Mouse (Mus musculus) B cell, adult 2 months (primary cell): ENCODE data around the gene Endou.
"Not testable (repeated sequence)": the region's sequence is repeated elsewhere in the genome, so short reads cannot be mapped to it uniquely, and the experiment has no call there.

ENCODE experiments used
- DNase-seq, 2 experiments: peaks; one replicate each; pipeline ENCODE4 v3.0.0; 2022

Endou gene

DNA sequence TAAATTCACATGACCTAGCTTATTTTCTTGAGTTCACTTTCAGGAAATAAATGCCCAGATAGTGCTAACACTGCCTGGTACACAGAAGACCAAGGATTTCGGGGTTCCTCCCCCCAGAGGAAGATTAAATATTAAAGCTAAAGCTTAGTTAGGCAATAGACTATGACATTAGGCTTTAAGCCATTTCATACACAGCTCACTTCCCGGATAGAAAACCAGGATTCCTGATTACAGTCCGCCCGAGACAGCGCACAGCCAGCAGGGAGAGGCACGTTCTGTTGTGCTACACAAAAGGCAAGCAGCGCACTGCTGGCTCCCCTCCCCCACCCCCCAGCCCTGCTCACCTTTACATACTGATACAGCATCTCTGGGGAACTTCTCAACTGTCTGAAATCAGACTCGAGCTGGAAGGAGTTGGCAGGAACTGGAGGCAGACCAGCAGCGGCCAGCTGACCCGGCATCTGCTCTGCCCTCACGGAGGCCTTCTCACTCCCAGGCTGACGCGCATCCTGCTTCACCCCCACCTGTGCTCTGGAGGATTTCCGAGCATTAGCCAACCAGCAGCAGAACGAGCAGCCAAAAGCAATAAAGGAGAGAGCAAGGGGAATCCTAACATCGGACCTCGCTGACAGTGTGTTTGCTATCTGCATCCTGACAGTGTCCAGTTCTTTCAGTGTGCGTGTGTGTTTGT lies 51.0 kb downstream of the Endou start:
- DNase-seq = no peak

DNA sequence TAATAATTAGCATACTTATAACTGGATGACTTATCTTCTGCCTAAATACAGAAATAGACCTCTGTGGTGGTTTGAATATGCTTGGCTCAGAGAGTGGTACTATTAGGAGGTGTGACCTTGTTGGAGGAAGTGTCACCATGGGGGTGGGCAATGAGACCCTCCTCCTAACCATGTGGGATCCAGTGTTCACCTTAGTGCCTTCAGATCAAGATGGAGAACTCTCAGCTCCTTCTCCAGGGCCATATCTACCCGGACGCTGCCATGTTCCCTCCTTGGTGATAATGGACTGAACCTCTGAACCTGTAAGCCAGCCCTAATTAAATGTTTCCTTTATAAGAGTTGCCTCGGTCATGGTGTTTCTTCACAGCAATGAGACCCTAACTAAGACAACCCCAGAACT lies 53.8 kb downstream of the Endou start:
- no peak for DNase-seq

DNA sequence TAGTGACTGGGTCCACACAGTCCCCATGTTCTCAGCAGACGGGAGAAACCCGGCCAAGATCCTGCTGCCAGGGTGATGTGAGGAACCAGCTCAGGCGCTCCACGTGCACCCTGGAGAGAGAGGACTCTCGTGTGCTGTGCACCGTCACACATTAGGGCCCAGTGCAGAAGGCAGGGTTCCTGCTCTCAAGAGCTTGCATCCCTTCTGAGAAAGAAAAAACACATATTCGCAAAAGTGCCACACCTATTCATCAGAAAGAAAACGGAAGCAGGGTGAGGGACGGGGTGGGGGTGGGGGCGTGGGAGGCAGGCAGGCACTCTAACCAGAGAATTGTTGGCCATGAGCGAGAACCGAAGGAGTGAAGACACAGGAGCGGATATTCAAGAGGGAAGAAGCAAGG lies 55.2 kb downstream of the Endou start:
- no peak for DNase-seq

DNA sequence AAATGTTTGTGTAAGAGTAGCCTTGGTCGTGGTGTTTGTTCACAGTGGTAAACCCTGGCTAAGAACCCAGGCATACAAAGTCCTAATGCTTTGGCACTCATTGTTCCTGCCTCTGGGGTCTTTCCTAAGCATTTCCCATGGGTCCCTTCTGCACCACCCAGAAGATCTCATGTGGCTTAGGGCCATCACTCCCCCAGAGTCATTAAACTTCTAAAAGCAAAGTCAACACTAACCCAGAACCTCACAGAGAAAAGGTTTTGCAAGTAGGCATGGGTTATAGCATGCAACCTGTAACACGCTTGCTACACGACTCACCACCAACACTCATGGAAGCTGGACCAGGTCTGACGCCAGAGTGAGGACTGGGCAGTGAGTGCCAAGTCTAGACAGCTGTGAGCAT lies 56.7 kb downstream of the Endou start:
- DNase-seq = no peak

DNA sequence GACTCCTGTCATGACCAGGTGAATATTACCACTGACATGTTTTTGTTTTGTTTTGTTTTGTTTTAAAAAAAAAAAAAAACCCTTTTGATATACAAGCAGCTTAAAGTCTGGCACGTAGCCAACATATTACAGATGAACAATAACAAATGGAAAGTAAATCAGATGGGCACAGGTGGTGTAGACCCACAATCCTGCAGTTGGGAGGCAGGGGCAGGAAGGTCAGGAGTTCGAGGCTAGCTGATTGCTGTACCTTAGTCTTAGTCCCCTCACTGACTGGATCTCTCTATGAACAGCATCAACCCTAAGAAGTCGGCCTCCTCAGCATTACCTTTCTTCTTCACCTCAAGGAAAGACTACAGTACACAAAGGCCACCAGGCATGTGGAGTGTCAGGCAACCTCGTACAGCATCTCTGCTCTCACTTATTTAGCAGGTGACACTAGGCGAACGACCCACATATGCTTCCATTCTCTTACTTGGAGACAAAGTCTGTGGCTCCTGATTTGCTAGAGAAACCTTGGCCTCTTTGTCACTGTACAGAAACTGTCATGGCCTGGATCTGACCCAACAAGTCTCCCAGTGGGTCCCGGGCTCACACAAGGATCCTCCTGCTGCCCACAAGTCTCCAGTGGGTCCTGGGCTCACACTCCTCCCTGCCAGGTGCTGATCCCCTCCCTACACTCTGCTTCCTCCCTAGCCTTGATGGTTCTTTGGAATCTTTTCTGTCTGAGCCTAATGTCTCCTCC lies 57.7 kb downstream of the Endou start:
- no peak for DNase-seq

DNA sequence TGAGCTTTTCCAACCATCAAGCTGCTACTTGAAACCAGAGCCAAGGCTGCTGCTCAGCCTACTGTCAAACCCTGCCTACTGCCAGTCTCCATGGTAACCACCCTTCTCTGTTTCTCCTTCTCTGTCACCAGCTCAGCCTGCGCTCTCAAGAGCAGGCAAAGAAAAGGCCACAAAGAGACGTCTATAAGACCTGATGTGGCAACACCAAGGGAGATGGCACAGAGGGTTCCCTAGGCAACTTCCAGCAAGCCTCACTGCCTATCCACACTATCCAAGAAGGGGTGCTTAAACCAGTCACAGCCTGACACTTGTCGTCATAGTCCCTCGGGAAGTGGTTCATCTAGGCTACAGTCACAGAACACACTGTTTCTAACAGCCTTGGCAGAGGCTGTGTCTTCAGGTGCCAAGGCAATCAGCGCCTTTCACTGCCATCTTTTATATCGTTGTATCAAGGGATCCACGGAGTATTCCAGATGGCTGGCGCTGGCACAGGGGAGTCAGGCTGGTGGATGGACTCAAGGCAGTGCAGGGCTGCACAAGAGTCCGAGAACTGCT lies 58.9 kb downstream of the Endou start:
- DNase-seq = no peak

DNA sequence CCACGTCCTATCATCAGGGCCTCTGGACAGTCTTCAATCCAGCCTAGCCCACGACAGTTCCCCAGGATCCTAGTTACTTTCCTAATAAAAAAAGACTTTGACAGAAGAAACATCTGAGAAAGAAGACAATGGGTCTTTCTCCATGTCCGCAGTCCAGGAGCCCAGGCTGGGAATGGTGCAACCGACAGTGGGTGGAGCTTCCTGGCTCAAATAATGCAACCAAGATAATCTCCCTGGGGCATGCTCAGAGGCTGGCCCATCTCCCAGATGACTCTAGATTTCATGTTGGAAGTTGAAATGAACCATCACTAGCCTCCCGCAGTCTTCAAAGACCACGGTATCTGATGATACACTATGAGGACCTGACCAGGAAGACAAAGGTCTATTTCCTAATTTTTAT lies 60.6 kb downstream of the Endou start:
- DNase-seq = no peak

DNA sequence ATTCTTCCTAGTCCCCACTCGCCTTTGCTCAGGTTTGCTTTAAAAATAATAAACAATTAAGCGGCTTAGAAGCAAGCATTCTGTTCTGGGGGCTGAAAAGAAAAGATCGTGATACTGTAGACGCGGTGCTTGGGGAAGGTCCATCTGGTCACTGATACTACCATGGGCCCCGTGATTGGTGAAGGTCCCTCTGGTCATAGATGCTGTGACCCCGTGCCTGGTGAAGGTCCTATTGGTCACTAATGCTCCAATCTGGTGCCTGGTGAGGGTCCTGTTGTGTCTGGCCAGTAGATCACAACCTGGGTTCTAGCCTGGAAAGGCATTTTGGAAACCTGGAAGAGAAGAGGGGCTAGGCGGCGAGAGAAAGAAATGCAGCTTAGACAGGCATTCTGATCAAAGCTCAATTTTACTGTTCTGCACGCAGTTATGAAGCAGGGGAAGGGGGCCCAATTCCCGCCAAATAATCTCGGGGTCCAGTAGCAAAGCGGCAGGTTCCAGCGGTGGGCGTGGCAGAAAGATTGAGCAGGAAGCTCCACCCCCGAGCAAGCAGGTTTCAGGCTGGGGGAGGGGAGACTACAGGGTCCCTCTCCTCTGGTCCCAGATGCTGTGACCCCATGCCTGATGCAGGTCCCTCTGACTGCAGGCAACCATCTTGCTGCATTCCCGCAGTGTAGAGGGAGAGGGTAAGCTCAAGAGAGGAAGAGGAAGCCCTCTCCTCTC lies 62.8 kb downstream of the Endou start:
- DNase-seq = not testable (repeated sequence)

DNA sequence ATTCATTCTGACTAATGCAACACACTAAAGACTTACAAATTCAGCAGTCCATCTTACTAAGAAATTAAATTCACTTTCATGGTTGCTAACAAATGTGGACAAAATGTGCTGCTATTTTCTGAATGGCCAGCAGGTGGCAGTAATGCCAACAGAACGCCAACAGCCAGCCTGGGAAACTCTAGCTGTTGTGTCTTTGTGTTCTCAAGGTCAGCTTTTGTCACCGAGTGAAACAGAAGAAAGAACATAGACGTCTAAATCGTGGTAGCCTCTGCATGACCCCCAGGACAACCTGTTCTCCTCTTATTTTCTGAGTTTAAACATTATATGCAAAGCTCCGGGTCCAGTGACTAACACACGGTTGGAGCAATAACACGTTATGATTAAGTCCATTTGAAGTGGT lies 63.7 kb downstream of the Endou start:
- DNase-seq = peak; percentile 70 to 72

DNA sequence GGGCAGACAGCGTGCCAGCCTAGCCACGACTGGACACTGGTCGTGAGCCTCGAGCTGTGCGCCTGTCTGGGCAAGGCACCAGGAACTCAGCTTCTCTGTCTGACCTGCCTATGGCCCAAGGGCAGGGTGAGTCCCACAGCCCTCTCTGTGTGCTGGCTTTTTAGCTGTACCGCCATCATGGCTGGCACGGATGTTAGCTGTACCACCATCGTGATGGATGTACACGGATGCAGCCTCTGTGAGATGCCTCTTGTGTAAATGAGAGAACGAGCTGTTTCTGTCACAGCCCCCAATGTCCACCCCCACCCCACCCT lies 64.7 kb downstream of the Endou start:
- no peak for DNase-seq

DNA sequence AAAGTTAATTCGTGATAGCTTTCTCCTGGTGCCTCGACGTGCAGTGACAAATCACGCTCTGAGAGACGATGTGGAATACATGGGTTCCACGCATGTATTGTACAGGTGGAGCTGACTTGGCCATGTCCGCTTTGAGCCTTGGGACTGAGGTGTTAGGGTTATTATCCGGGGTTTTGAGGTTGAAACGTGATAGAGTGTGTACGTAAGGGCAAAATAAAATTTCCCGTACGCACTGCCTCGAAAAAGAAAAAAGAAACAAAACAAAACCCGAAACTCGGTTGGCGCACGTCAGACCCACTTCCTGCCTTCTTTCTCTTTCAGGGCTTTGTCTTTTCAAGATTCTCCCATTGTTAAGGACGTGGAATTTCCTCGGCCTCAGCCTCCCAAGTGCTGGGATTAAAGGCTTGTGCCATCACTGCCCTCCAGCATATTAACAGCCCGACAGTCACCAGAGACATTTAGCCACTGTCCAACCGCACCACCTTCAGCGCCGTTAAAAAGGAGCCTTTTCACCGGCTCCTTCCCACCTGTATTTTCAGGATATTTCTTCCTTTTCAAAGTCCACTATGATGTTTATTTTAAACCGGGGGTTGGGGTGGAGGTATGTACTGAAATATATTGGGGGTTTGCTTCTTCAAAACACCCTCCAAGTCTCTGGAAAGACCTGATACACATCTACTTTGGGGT lies 65.2 kb downstream of the Endou start:
- DNase-seq = no peak

DNA sequence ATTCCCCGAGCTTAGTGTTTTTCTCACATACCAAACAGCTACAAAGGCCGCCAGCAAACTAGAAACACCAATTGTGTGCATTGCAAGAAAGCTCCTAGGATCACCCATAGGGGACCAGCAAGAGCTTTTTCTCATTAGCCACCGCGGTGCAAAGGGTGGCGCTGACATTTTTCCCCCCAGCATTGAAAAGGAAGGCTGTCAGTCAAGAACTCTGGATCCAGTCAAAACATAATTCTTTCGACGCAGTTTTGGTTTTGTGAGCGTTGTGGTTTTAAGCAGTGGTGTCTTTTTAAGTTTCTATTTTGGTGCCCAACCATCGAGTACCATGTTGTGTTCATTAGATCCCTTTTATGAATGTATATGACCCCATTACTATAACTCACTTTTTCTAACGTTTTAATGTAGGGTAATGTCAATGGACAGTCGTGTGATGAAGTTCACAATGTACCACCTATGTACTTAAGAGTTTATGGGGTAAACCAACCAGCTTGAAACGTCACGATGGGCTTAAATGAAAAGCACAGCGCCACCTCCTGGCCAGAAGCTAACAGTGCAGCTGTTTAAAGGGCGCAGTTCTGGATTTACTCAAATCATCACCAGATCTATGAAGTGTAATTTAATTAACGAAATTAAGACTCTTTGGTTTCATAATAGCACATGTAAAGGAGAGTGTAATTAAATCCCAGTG lies 66.0 kb downstream of the Endou start:
- peak; percentile 62 to 64 for DNase-seq

DNA sequence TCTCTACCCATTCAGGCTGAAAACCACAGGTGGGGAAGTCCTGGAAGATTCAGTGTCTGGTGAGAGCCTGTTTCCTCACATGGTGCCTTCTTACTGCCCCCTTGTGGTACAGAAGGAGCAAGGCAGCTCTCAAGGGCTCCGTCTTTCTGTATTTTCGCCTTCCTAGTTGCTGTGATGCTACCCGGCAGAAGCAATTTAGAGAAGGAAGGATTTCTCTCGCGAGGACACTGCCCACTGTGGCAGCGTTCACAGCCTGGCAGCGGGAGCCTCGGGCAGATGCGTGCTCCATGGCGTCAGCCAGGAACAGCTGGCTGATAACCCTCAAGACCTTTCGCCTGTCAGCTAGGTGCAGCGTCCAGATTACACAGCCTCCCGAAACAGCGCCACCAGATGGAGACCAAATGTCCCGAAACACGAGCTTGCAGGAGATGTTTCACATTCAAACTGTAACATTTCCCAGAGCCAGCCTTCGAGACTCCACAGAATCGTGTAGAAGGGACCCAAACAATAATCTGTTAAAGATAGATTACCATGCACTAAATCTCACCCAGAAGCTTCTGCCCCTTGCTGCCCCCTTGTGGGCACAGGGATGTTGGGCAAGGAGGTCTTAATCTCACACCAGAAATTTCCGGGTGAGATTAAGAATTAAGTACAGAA lies 67.3 kb downstream of the Endou start:
- DNase-seq = peak; percentile 89
